Mouse (Mus musculus) limb, embryonic 13.5 days (tissue): ENCODE measurements around the gene Mcm6. TPM values are rescaled to one million over a fixed set of nuclear protein-coding genes. Genes with fewer than 3 reads are reported as not detected.
"Not testable (repeated sequence)": the region's sequence is repeated elsewhere in the genome, so short reads cannot be mapped to it uniquely, and the experiment has no call there.

ENCODE experiments used
- ATAC-seq: fragments of 200-750 bp; cut with Nextera tagmentation; 2 replicates; pipeline ENCODE4 v1.8.0; 2017; ENCODE audit warnings: low read depth, moderate number of reproducible peaks, moderate TSS enrichment; ENCODE audit not compliant: low FRiP score
- H3K27ac ChIP-seq: fragments of 300-500 bp; sonication (generic); 2 replicates; pipeline ENCODE4 v1.5.1; 2015; ENCODE audit warnings: inconsistent platforms, mild to moderate bottlenecking, moderate library complexity
- H3K27me3 ChIP-seq: fragments of 300-500 bp; sonication (generic); 2 replicates; pipeline ENCODE4 v1.6.1; 2015; ENCODE audit warnings: mild to moderate bottlenecking, inconsistent platforms
- H3K36me3 ChIP-seq: fragments of 300-500 bp; sonication (generic); 2 replicates; pipeline ENCODE4 v1.6.1; 2015; ENCODE audit warnings: inconsistent platforms, mild to moderate bottlenecking, moderate library complexity
- H3K4me1 ChIP-seq: fragments of 300-500 bp; sonication (generic); 2 replicates; pipeline ENCODE4 v1.6.1; 2015; ENCODE audit warnings: inconsistent platforms
- H3K4me2 ChIP-seq: fragments of 300-500 bp; sonication (generic); replicated peaks from 2 replicates; pipeline ENCODE4 v1.6.1; 2015; ENCODE audit warnings: inconsistent platforms, mild to moderate bottlenecking, moderate library complexity
- H3K4me3 ChIP-seq: fragments of 300-500 bp; sonication (generic); 2 replicates; pipeline ENCODE4 v1.5.1; 2015; ENCODE audit warnings: moderate library complexity, mild to moderate bottlenecking, inconsistent platforms
- H3K9ac ChIP-seq: fragments of 300-500 bp; sonication (generic); 2 replicates; pipeline ENCODE4 v1.6.1; 2015; ENCODE audit warnings: mild to moderate bottlenecking, inconsistent platforms
- H3K9me3 ChIP-seq: fragments of 300-500 bp; sonication (generic); 2 replicates; pipeline ENCODE4 v1.6.1; 2016; ENCODE audit warnings: inconsistent platforms
- WGBS: fragments of 180-500 bp; shearing (Covaris S2); methylation state at CpG from one replicate; pipeline ENCODE4 v1.1.7; 2015; 5-methylcytosine and 5-hydroxymethylcytosine counted together
- polyA plus RNA-seq: library from polyadenylated mRNA; unstranded; fragments of >200 nt; fragmentation: Nextera tagmentation; extraction: Ambion mirVana; gene quantifications from 2 replicates; pipeline ENCODE4 v1.2.1, GENCODE M21; 2015

Mcm6 gene
- polyA plus RNA-seq, 1 experiment from 2014 or later, result 231 TPM

DNA sequence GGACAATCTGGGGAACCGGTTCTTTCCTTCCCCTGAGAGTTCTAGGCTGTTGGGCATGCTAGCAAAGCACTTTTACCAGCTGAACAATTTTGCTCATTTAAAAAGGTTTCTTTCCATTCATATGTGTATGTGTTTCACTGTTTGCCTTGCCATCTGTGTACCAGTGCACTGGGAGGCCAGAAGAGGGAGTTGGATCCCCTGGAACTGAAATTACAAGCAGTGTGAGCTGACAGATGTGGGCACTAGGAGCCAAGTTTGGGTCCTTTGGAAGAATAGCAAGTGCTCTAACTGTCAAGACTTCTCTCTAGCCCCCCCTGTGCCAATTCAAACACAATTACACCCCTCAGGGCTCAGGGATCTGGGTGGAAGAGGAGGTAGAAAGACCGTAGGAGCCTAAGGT lies 34.7 kb downstream of the Mcm6 start:
- no peaks in the 10 kb centered on the region for H3K27me3 ChIP-seq
- no peak overlapping the region for H3K4me3 ChIP-seq
- no peak overlapping the region for H3K4me2 ChIP-seq
- no peak overlapping the region for H3K9ac ChIP-seq
- no peak overlapping the region for H3K27ac ChIP-seq
- no peaks in the 10 kb centered on the region for H3K4me1 ChIP-seq
- H3K36me3 ChIP-seq, result peaks cover 43% of the 10 kb centered on the region
- 82% methylated on average over 2 of the region's 2 CpGs for WGBS
- no peaks in the 10 kb centered on the region for H3K9me3 ChIP-seq
- no peak for ATAC-seq

DNA sequence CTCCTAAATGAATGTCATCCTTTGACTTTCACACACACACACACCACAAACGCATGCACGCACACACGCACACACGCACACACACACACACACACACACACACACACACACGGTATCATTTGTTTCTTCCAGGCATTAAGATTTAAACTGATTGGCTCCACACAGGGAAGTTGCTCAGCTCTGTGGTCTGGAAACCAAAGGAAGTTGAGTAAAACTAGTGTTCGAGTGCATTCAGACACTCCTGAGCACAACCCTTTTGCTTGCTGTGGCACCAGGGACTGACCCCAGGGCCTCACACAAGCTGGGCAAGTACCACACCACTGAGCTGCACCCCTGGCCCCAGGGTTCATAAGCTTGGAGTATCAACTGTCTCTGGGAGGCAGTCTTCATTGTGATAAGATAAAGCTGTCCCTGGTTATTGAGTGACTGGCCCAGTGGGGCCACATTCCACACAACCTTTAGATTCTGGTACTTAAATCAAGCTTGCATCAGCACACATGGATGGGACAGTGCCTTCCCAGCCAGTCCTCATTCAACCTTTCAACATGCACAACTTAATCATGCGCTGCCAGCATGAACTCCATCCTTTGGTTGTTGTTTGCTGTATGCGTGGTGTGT lies 36.3 kb downstream of the Mcm6 start:
- WGBS, result 95% methylated on average over 8 of the region's 8 CpGs
- no peak overlapping the region for H3K27ac ChIP-seq
- no peak for ATAC-seq

DNA sequence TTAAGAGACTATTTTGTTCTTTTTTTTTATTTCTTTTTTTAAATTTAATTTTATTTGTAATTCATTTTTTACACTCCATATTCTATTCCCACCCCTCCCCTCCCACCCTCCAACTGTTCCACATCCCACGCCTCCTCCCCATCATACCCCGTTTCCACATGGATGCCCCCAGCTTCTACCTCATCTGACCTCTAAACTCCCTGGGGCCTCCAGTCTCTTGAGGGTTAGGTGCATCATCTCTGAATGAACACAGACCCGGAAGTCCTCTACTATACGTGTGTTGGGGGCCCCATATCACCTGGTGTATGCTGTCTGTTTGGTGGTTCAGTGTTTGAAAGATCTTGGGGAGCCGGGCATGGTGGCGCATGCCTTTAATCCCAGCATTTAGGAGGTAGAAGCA lies 40.2 kb downstream of the Mcm6 start:
- H3K9me3 ChIP-seq, H3K4me3 ChIP-seq, H3K9ac ChIP-seq, ATAC-seq, H3K27me3 ChIP-seq, H3K4me1 ChIP-seq, H3K4me2 ChIP-seq, H3K27ac ChIP-seq, H3K36me3 ChIP-seq: not testable (repeated sequence)
- 89% methylated on average over 6 of the region's 6 CpGs for WGBS

More for the DNA sequence above, 36.3 kb downstream of the Mcm6 start:
- Histone ChIP-seq H3K27me3 (no peaks in the 10 kb centered on the region), H3K4me3 (no peak overlapping the region), H3K36me3 (peaks cover 27% of the 10 kb centered on the region), H3K9me3 (no peaks in the 10 kb centered on the region), H3K4me1 (no peaks in the 10 kb centered on the region), H3K4me2 (no peak overlapping the region), H3K9ac (no peak overlapping the region)

DNA sequence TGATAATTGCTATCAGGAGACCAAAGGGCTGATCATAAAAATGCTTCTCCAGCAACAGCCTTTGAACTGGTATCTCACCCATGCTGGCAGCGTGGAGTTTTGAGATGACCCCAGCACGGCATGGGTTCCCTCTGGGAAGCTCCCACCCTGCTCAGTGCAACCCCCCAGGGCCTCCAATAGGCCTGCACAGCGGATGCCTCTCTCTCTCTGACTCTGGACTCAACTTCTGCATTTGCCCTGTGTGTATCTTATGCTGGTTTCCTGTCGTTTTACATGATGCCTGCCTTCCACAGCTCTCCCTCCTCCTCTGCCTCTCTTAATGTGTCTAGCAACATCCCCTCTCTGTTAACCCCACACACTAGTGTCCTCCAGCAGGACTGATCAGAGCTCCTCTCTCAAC lies 44.8 kb downstream of the Mcm6 start:
- WGBS, result 69% methylated on average over 4 of the region's 4 CpGs
- no peaks in the 10 kb centered on the region for H3K36me3 ChIP-seq

DNA sequence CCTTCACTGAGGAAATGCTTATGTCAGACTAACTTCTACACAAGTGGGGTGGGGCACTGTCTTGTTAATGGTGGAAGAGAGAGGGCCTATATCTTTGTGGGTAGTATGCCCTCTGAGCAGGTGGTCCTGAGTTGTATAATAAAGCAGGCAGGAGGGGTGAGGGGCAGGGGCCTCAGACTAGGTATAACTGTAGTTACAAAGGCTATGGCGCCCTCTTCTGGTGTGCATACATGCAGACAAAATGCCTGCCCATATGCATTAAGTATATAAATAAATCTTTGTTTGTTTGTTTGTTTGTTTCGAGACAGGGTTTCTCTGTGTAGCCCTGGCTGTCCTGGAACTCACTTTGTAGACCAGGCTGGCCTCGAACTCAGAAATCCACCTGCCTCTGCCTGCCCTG lies 50.4 kb downstream of the Mcm6 start:
- no peak overlapping the region for H3K4me2 ChIP-seq
- H3K9me3 ChIP-seq, result no peaks in the 10 kb centered on the region
- H3K9ac ChIP-seq, result no peak overlapping the region
- no peaks in the 10 kb centered on the region for H3K27me3 ChIP-seq
- H3K4me3 ChIP-seq, result no peak overlapping the region
- no peaks in the 10 kb centered on the region for H3K4me1 ChIP-seq
- H3K36me3 ChIP-seq, result no peaks in the 10 kb centered on the region
- 77% methylated on average over 3 of the region's 3 CpGs for WGBS
- no peak for ATAC-seq
- no peak overlapping the region for H3K27ac ChIP-seq

More for the DNA sequence above, 44.8 kb downstream of the Mcm6 start:
- no peak for ATAC-seq
- H3K4me2 ChIP-seq, result no peak overlapping the region
- H3K4me3 ChIP-seq, result no peak overlapping the region
- no peak overlapping the region for H3K9ac ChIP-seq
- H3K27ac ChIP-seq, result no peak overlapping the region
- no peaks in the 10 kb centered on the region for H3K27me3 ChIP-seq
- no peaks in the 10 kb centered on the region for H3K4me1 ChIP-seq
- H3K9me3 ChIP-seq, result no peaks in the 10 kb centered on the region

DNA sequence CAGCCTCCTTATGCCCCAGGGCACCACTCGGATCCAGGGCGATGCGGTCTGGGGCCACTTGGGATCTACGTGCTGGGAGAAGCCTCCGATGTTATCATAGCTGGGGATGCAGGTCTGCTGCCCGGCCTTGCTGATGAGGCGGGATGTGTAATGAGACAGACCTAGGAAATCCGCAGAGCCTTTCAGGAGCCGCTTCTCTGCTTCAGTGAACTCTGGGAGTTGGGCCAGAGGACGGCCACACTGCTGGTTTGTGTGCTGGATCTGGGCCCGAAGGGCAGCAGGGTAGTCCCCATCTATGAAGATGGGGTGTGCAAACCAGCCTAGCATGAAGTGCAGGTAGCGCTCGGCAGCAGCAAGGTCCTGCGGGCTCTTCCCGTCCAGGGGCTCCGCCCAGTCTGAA lies 55.6 kb downstream of the Mcm6 start:
- no peak overlapping the region for H3K27ac ChIP-seq
- ATAC-seq, result no peak
- H3K9ac ChIP-seq, result no peak overlapping the region
- WGBS, result 93% methylated on average over 16 of the region's 16 CpGs
- H3K27me3 ChIP-seq, result no peaks in the 10 kb centered on the region
- no peaks in the 10 kb centered on the region for H3K4me1 ChIP-seq
- no peaks in the 10 kb centered on the region; the same call in 1 of the 2 replicates for H3K9me3 ChIP-seq
- peaks cover 3% of the 10 kb centered on the region; the same call in 1 of the 2 replicates for H3K36me3 ChIP-seq
- no peak overlapping the region for H3K4me2 ChIP-seq
- no peak overlapping the region for H3K4me3 ChIP-seq

DNA sequence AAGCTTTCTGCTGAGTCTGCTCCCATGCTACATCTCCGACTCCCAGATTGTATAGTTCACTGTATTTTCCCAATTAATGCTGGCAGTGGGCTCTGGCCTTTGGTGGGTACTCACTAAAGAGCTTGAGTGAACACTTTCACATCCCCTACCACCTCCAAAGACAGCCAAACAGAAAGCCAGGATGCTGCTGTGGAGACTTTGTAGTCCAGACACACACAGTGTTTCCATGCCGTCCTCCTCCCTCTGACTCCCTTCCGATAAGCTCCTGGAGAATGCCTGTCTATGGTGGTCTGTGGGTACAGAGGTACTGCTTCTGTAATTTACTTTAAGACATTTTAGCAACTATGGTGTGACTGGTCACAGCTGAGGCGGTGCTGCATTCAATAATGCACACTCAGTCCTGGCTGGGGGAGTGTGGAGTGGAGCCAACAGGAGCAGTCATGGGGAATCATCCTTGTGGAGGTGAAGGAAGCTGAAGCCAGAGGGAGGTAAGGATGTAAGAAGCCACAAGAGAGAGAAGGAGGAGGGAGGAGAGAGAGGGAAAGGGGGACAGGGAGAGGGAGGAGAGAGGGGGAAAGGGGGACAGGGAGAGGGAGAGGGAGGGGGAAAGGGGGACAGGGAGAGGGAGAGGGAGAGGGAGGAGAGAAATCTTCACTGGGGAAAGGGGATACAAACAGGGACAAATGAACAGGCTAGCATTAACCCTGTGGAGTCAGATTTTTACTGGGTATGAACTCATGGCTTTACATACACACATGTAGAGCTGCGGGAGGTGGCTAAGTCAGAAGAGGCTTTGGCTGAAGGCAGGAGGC lies 63.5 kb downstream of the Mcm6 start:
- Histone ChIP-seq H3K27me3 (no peaks in the 10 kb centered on the region), H3K27ac (no peak overlapping the region), H3K9ac (no peak overlapping the region), H3K36me3 (no peaks in the 10 kb centered on the region), H3K4me1 (no peaks in the 10 kb centered on the region), H3K4me3 (no peak overlapping the region), H3K9me3 (no peaks in the 10 kb centered on the region), H3K4me2 (no peak overlapping the region)
- WGBS, result 74% methylated on average over 5 of the region's 5 CpGs
- ATAC-seq, result no peak

DNA sequence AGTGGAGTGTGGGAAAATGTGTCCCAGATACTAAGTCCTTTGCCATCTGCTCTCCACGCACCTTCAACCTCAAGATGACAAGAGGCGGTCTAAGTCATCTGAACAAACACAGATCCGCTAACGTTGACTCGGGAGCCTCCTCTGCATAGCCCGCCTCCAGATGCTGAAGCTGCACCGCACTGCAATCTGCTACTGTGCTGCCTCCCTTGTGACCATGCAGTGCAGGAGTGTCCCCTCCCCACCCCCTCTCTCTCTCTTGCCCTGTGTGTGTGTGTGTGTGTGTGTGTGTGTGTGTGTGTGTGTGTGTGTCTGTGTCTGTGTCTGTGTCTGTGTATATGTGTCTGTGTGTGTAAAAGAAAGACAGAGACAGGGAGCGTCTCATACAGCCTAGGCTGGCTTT lies 64.2 kb downstream of the Mcm6 start:
- Histone ChIP-seq H3K27me3 (no peaks in the 10 kb centered on the region), H3K36me3 (no peaks in the 10 kb centered on the region), H3K9ac (no peak overlapping the region), H3K4me2 (no peak overlapping the region), H3K4me3 (no peak overlapping the region), H3K27ac (no peak overlapping the region), H3K9me3 (no peaks in the 10 kb centered on the region), H3K4me1 (no peaks in the 10 kb centered on the region)
- 84% methylated on average over 8 of the region's 8 CpGs for WGBS
- ATAC-seq, result no peak

DNA sequence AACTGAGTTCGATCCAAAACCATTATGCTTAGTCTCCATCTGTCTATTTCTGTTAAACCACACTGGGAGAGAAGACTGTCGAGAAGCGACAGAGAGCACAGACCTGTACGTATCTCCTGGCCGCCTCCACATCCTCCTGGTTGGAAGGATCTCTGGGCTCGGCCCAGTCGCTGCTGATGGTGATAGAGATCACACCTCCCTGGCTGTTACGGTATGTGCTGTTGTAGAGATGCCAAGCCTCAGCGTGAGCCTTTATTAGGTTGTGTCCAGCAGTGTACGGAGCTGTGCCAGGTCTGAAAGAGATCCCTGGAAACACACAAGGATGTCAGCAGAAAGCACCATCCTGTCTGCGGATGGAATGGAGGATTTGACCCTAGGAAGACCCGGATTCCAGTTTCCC lies 65.9 kb downstream of the Mcm6 start:
- H3K27ac ChIP-seq, result no peak overlapping the region
- WGBS, result 85% methylated on average over 12 of the region's 12 CpGs
- no peaks in the 10 kb centered on the region for H3K4me1 ChIP-seq
- H3K9me3 ChIP-seq, result no peaks in the 10 kb centered on the region
- no peak overlapping the region for H3K4me2 ChIP-seq
- no peaks in the 10 kb centered on the region for H3K27me3 ChIP-seq
- H3K9ac ChIP-seq, result no peak overlapping the region
- H3K36me3 ChIP-seq, result peaks cover 2% of the 10 kb centered on the region; the same call in 1 of the 2 replicates
- ATAC-seq, result no peak
- no peak overlapping the region for H3K4me3 ChIP-seq

DNA sequence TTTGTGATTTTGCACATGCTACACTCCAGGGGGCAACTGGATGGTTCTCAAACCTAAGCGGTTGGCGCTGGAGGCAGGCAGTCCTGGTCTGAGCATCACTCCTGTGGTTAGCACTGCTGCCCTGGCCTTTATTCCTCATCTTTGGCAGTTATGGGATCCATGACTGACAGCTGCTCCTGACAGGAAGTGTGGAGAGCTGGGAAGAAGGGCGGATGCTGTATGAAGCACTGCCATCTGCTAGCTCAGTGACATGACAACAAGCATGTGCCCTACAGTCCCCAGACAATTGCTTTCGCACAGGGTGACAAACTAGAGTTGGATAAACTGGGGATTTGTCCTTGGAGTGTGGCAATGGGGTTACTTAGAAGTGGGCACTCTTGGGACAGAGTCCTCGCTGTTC lies 69.2 kb downstream of the Mcm6 start:
- H3K4me1 ChIP-seq, result no peaks in the 10 kb centered on the region
- no peaks in the 10 kb centered on the region for H3K27me3 ChIP-seq
- WGBS, result 93% methylated on average over 5 of the region's 5 CpGs
- H3K4me3 ChIP-seq, result no peak overlapping the region
- H3K27ac ChIP-seq, result no peak overlapping the region
- peaks cover 2% of the 10 kb centered on the region; the same call in 1 of the 2 replicates for H3K36me3 ChIP-seq
- H3K4me2 ChIP-seq, result no peak overlapping the region
- no peak overlapping the region for H3K9ac ChIP-seq
- ATAC-seq, result no peak
- H3K9me3 ChIP-seq, result no peaks in the 10 kb centered on the region

DNA sequence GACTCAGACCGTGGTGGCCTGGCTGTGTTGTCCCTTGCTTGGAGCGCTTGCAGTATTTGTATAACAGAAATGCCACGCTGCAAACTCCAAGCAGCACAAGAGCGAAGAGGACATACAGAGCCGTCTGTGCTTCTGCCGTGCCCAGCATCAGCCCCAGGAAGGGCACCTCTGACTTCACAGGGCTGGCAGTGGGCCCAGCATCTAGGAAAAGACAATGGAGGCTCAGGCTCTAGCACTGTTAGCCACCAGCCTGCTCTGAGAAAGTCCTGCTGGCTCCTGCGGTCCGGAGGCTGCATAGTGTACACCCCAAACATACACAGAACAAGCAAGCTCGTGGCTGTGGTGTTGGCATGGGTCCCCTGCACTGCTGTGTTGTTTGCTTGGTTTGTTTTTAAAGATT lies 74.3 kb downstream of the Mcm6 start:
- Histone ChIP-seq H3K4me2 (no peak overlapping the region), H3K4me3 (no peak overlapping the region), H3K9ac (no peak overlapping the region), H3K4me1 (no peaks in the 10 kb centered on the region), H3K36me3 (peaks cover 43% of the 10 kb centered on the region), H3K27me3 (no peaks in the 10 kb centered on the region), H3K9me3 (no peaks in the 10 kb centered on the region), H3K27ac (no peak overlapping the region)
- ATAC-seq, result no peak
- WGBS, result 90% methylated on average over 9 of the region's 9 CpGs

DNA sequence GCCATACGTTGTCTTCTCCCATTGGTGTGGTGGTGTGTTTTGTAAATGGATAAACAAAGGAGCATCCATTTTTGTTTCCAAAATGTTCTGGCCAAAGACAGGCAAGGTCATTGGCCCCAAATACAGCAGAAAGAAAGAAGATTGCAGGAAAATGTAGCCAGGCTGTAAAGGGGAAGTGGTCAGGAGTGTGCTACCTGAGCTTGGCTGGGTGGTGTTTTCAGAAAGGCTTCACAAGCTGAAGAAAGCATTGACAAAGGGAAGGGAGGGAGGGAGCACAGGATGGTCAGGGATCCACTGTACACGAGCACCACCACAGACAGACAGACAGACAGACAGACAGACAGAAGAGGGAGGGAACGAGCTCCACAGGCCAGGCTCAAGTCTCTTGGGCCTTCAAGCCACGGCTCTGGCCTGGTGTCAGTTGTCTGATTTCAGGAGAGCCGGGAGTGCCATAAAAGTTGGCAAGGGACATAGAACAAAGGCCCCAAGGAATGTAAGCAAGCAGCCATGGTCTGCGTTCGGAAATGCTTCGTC lies 75.2 kb downstream of the Mcm6 start:
- Histone ChIP-seq H3K4me2 (no peak overlapping the region), H3K4me3 (no peak overlapping the region), H3K4me1 (no peaks in the 10 kb centered on the region), H3K36me3 (peaks cover 52% of the 10 kb centered on the region), H3K9ac (no peak overlapping the region), H3K27ac (no peak overlapping the region), H3K9me3 (no peaks in the 10 kb centered on the region), H3K27me3 (no peaks in the 10 kb centered on the region)
- 66% methylated on average over 8 of the region's 8 CpGs for WGBS
- ATAC-seq, result no peak
